Mouse (Mus musculus) brown adipose tissue, adult 24 weeks (tissue): ENCODE measurements around the gene Gadd45b. TPM values are rescaled to one million over a fixed set of nuclear protein-coding genes. Genes with fewer than 3 reads are reported as not detected.

Source experiments
- H3K27ac ChIP-seq: fragments of 200-500 bp; replicated peaks from 2 replicates; pipeline ENCODE4 v1.5.1; 2012; ENCODE audit warnings: low read depth, mild to moderate bottlenecking, low read length
- H3K4me1 ChIP-seq: fragments of 200-500 bp; 2 replicates; pipeline ENCODE4 v1.6.1; 2012; ENCODE audit warnings: low read length, mixed read lengths; ENCODE audit not compliant: control insufficient read depth, insufficient read depth, insufficient read length
- H3K4me3 ChIP-seq: fragments of 200-500 bp; 2 replicates; pipeline ENCODE4 v1.5.1; 2012; ENCODE audit warnings: low read depth, mild to moderate bottlenecking, low read length, moderate library complexity; ENCODE audit not compliant: insufficient read depth
- polyA plus RNA-seq: library from polyadenylated mRNA; stranded (reverse); fragments of >200 nt; gene quantifications from 2 replicates; pipeline ENCODE4 v1.2.4, GENCODE M21; 2012; ENCODE audit not compliant: missing spikeins, insufficient read depth, insufficient read length

The Gadd45b gene
- polyA plus RNA-seq, 1 experiment = 7.2 TPM

DNA sequence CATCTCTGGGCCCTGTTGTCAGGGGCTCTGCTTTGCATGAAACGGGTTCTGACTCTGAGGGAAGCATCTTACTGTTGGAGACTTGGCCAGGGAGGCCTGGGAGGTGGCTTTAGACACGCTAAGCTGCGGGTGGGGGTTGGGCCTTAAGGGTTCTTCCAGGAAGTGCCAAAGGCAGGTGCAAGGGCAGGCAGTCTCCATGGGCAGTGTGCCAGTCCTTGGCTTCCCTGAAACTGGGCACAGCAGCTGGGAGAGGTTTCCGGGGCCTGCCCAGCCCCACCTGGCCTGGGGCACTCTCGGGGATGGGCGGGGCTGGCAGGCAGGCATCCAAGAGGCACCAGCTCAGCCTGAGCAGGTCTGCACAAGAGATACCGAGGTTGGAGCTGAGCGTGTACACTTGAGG lies 7.8 kb downstream of the Gadd45b start:
- Histone ChIP-seq H3K27ac (no peak overlapping the region), H3K4me1 (peaks cover 35% of the 10 kb centered on the region), H3K4me3 (no peak overlapping the region)

DNA sequence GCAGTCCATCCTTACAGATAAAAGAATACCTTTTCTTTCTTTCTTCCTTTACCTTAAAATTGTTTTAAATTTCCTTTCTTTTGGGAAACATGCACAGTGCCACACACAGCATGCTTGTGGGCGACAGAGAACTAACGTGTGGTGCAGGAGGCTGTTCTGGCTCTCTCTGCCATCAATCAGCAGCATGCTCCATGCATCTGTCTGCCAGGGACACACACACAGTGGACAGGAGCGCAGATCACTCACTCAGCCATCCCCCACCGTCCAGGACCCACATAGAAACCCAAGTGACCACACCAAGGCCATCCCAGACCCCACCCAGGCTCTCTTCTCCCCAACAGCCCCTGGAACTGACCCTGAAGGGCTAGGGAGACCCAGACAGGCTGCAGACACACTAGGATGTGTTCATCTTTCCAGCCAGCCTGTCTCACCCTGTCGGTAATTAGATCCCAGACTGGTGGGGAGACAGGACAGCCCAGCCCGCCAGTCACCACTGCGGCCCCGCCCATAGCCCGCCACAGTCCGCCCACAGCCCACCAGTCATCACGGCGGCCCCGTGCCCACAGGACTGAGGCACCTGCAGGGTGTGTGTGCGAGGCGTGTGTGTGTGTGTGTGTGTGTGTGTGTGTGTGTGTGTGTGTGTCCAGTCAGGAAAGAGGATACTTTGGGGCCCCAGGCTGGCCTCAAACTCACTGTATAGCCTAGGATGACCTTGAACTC lies 9.1 kb downstream of the Gadd45b start:
- Histone ChIP-seq H3K4me3 (no peak overlapping the region), H3K27ac (no peak overlapping the region), H3K4me1 (peaks cover 27% of the 10 kb centered on the region)

DNA sequence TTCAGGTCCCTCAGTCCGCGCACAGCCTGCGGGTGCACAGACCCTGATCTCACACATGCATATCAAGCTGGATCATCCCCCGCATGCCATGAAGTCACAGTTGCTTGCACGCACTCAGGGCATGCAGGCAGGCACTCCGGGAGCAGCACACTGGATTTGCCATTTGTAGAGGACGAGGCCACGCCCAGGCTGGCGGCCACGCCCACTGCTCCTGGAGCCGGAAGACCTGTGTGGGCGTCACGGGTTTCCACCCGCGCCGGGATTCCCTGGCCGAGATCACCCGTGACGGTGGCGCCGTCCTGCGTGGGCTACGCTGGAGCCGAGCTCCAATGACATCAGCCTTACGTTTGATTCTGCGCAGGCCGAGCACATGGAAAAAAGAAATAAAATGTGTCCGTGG lies 9.8 kb downstream of the Gadd45b start:
- Histone ChIP-seq H3K4me3 (peak overlapping the region; percentile 50), H3K27ac (no peak overlapping the region), H3K4me1 (peaks cover 24% of the 10 kb centered on the region)

DNA sequence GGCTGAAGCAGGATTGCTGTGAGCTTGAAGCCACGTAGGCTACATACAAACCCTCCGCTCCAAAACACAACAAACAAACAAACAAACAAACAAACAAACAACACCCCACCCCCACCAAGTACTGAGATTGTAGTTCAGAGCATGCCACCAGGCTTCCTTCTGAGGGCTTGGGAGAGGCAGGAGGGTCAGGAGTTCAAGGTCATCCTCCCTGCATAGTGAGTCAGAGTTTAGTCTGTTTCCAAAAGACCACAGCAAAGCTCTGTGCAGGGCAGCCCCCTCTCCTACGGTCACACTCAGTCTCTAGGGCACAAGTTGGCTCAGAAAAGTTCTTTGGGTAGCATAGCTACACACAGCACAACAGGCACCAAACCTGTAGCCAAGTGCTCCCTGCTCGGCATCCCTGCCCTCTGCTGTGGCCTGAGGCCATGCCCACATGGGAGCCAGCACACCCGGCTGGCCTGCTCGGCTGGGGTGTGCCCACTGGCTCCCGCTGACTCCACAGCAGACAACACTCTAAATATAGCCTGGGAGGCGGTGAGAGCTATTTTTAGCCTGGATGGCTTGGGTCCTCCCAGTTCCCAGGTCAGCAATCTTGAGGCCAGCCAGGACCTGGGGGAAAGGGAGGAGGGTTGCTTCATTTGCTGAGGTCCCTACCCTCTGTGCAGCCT lies 10.6 kb downstream of the Gadd45b start:
- Histone ChIP-seq H3K4me3 (no peak overlapping the region), H3K4me1 (peaks cover 20% of the 10 kb centered on the region), H3K27ac (peak overlapping the region; percentile 48; the same call in 1 of the 2 replicates)

DNA sequence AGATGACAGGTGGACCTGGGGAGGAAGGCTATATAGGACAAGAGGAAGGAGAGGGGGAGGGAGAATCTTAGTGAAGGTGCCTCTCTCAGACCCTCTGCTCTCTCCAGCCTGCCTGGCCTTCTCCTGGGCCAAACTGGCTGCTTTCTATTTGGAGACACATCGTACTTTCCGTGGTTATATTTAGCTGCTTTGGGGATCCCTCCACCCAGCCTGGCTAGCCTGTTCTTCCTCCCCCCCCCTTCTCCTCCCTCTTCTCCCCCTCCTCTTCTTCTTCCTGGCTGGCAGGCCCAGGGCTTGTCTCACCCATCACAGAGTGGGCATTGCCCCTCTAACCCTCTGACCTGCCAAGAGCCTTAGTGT lies 11.1 kb downstream of the Gadd45b start:
- H3K4me1 ChIP-seq = peaks cover 20% of the 10 kb centered on the region
- H3K27ac ChIP-seq = peak overlapping the region; percentile 48
- no peak overlapping the region for H3K4me3 ChIP-seq

DNA sequence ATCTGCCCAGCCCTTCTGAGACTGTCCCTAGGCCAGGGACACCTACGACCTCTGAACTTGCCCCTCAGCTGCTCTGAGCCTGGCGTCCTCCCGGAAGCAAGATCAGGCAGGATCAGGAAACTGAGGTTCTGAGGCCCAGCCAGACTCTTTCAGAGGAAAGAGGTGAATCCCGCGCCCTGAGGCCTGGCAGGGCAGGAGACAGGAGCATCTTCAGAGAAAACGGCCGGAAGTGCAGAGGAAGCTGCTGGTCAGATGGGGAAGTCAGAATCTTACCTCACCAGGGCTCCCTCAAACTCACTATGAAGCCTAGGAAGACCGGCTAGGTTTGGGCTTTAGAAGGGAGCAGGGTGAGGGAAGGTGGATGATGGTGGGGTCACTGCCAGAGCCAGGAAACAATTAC lies 13.0 kb downstream of the Gadd45b start:
- Histone ChIP-seq H3K27ac (no peak overlapping the region), H3K4me3 (no peak overlapping the region), H3K4me1 (peaks cover 20% of the 10 kb centered on the region)

DNA sequence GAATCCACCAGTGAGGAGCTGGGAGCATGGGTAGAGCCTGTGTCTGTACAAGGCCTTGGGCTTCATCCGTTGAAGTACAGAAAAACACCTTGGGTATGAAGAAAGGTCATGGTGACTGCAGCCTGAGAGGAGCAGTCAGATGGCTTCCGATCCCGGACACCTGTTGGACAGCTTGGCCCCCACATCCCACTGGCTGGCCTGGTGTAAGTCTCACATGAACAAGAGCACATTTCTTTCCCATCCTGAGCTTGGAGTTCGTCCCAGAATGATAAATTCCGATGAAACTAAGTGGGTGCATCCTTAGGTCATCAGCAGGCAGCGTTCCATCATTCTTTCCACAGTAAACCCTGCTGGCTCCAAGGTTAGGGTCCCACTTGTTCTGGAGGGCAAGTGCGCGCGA lies 13.8 kb downstream of the Gadd45b start:
- peaks cover 25% of the 10 kb centered on the region for H3K4me1 ChIP-seq
- H3K27ac ChIP-seq = no peak overlapping the region
- H3K4me3 ChIP-seq = no peak overlapping the region

DNA sequence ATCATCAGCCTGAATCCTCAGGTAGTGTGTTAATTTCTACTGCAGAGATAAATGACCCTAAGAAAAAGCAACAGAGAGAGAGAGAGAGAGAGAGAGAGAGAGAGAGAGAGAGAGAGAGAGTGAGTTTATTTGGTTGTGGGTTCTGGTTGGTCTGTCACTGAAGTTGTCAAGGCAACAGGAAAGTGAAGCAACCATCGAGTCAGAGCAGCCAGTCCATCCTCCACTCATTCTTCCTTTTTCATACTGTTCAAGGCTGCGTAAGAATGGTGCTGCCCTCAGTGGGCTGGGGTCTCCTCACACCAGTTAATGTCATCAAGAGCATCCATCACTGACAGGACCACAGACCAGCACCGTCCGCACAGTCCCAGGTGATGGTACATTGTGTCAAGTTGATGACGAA lies 14.4 kb downstream of the Gadd45b start:
- no peak overlapping the region for H3K4me3 ChIP-seq
- peaks cover 28% of the 10 kb centered on the region for H3K4me1 ChIP-seq
- no peak overlapping the region for H3K27ac ChIP-seq

DNA sequence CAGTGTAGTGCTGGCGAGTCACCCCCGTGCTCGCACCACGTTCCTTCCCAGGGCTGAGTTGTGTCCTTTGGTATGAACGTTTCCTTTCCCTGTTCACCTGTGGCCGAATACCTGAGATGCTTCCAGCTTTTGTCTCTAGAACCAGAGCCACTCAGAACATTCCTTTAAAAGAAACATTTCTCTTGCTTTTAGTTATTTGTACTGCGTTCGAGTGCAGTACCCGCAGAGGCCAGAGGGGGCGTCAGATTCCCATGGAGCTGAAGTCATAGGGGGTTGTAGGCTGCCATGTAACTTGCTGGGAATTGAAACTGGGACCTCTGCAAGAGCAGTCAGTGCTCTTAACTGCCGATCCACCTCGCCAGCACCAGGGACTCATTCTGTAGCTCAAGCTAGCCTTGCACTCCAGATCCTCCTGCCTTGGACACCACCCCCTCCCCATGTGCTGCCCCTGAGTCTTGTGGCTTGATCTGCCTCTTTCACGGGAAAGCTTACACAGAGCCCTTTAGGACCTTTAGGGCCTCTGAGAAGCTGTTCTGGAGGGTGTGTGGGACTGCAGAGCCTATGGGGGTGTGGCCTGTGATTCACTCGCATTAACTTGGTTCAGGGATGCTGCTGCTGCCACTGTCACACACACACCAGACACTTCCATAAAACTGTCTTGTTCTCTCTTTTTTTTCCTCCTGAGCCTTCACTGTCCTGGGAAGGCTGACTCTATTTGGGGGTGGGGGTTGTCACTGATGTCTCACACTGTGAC lies 17.0 kb downstream of the Gadd45b start:
- no peak overlapping the region for H3K27ac ChIP-seq
- peaks cover 14% of the 10 kb centered on the region for H3K4me1 ChIP-seq
- no peak overlapping the region for H3K4me3 ChIP-seq

DNA sequence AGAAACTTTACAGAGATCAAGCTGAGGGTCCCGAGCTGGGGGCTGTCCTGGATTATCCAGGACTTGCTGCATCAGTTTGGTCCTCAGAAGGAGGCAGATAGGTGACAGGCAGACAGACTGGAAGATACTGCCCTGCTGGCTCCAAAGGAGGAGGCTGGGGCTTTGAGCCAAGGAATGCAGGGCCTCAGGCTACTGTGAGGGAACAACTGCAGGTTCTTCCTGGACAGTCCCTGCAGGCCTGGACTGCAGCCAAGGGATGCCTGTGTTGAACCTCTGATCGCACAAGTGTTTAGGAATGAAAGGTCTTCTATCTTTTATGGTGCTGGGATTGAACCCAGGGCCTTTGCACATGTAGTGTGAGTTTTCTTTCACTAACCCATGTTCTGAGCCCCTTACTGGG lies 17.9 kb downstream of the Gadd45b start:
- Histone ChIP-seq H3K4me3 (no peak overlapping the region), H3K27ac (0 out of 2 replicates have a peak overlapping the region, but pooled peaks have one; percentile 15), H3K4me1 (peaks cover 13% of the 10 kb centered on the region; the same call in 1 of the 2 replicates)

DNA sequence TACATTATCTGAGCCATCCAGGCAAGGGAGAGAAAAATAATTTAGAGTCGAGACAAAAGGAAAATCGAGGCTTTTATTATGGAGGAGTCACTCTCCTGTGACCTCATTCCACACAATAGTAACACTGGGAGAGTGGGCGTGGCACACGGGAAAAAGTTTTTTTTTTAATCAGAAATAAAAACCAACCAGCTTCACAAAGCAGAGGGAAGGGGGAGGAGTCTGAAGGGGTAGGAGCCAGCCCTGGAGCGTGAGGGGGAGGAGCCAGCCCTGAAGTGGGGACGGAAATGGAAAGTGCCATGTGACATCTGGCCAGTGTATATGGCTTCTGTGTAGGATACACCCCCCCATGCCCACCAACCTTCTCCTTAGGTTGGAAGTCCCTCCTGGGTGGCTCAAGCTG lies 18.7 kb downstream of the Gadd45b start:
- H3K27ac ChIP-seq = peak overlapping the region; percentile 15; the same call in 1 of the 2 replicates
- H3K4me3 ChIP-seq = no peak overlapping the region
- H3K4me1 ChIP-seq = peaks cover 13% of the 10 kb centered on the region; the same call in 1 of the 2 replicates

DNA sequence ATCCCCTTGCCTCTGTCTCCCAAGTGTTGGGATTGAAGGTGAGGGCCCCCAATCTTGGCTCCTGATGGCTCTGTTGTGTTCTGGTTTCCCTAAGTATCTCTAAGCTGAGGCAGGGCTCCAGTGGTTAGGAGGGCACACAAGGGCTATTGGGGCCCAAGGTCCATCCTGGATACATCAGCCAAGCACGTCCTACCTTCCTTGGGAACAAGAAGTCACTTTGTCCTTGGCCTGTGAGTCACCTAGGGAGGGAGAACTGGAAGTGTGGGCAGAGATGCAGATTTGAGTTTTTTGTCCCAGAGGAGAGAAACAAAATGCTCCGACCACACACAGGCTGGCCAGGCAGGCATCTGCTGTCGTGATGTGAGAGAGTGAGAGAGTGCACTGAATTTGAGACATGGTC lies 19.2 kb downstream of the Gadd45b start:
- no peak overlapping the region for H3K4me3 ChIP-seq
- H3K4me1 ChIP-seq = peaks cover 13% of the 10 kb centered on the region; the same call in 1 of the 2 replicates
- H3K27ac ChIP-seq = no peak overlapping the region

DNA sequence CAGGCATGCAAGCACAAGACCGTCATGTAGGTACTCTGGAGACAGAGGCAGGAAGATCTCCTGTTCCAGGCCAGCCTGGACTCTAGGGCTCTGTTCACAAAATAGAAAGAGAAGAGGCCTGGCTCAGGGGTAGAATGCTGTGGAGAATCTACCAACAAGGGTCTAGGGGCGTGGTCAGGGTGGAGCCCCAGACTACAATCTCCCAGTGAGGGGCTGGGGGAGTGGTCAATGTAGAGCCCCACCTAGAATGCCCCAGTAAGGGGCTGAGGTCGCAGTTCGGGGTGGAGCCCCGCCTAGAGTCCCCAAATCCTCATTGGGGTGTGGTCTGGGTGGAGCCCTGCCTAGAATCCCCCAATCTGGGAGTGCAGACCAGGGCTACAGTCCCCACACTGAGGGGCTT lies 20.4 kb downstream of the Gadd45b start:
- Histone ChIP-seq H3K4me3 (no peak overlapping the region), H3K4me1 (peaks cover 13% of the 10 kb centered on the region; the same call in 1 of the 2 replicates), H3K27ac (no peak overlapping the region)

DNA sequence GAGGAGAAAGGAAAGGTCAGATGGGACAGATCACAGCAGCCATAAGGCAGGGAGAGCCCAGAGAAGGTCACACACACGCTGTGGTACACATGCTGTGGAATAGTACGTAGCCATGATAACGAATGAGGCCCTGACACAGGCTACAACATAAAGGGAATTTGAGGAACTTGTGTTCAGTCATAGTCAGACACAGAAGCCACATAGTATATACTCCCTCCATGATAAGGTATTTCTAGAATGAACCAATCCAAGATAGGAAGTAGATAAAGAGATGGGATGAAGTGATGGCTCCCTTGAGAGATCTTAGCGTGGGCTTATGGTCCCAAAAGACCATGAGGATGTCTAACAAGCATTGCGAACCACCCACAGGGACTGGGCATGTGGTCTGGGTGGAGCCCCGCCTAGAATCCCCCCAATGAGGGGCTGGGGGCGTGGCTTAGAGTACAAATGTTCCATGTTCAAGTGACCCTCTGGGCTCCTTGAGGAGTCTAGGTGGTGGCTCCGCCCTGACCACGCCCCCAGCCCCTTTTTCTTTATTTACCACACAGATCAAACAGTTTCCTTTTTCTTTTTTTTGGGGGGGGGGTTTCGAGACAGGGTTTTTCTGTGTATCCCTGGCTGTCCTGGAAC lies 22.0 kb downstream of the Gadd45b start:
- no peak overlapping the region for H3K4me3 ChIP-seq
- peaks cover 13% of the 10 kb centered on the region; the same call in 1 of the 2 replicates for H3K4me1 ChIP-seq
- H3K27ac ChIP-seq = no peak overlapping the region

DNA sequence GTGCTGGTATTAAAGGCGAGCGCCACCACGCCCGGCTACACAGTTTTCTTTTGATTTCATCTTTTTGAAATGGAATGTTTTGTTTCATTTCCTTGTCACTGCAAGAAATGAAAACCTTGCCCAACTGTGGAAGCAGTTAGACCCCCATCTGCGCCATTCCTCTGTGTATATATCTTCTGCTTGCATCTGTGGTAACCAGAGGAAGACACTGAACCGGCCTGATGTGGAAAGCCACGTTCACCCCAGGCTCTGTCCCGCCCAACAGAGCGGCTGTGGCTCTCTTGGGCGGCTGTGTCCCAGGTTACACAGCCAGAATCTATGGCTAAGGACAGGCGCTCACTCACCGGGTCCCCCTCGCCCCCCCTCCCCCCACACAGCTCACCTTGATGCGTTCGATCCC lies 22.6 kb downstream of the Gadd45b start:
- Histone ChIP-seq H3K4me1 (peaks cover 13% of the 10 kb centered on the region; the same call in 1 of the 2 replicates), H3K4me3 (no peak overlapping the region), H3K27ac (no peak overlapping the region)
